ENCODE assay signal across 7 mouse cellular contexts in genomic region chr7:100848744-100849143, GRCm38 (mm10). TPM values are rescaled to one million over a fixed set of nuclear protein-coding genes. Genes with fewer than 3 reads are reported as not detected.
A peak's percentile ranks its signal among the peaks of the same experiment; 100 is the strongest.
DNase-seq lines count a peak whose midpoint lies in the region; TF ChIP-seq lines count a peak whose summit lies in the region.

No protein-coding gene starts in this region.

- peak; percentile 66 for DNase-seq in 3T3-L1 (ENCODE audit: low read depth, low spot score)
- peak; percentile 69 for DNase-seq in A20 (ENCODE audit: low read depth, low spot score)
- peak; percentile 73 for DNase-seq in adrenal gland, postnatal 25 days
- DNase-seq in fibroblast of lung, adult 2 months (ENCODE audit: low read depth) = peak; percentile 22
- peak; percentile 63 to 84 for DNase-seq in layer of hippocampus, adult 2 months (ENCODE audit: low spot score in 2 of 2)
- peak; percentile 84 for DNase-seq in lung, postnatal 10 days

- WGBS in small intestine, adult 2 months = 39% methylated on average over 6 of the region's 6 CpGs

- H3K27ac ChIP-seq in layer of hippocampus, adult 2 months = no peak overlapping the region
- H3K27ac ChIP-seq in small intestine, adult 2 months (ENCODE audit: insufficient read depth, low read depth, low read length) = no peak overlapping the region

- H3K4me3 ChIP-seq in layer of hippocampus, adult 2 months = no peak overlapping the region
- H3K4me3 ChIP-seq in small intestine, adult 2 months (ENCODE audit: low read depth, low read length) = no peak overlapping the region

- H3K36me3 ChIP-seq in small intestine, adult 2 months (ENCODE audit: control insufficient read depth, insufficient read depth, low read length) = no peaks in the 10 kb centered on the region

- no peak for TF ChIP-seq POLR2A in small intestine, adult 2 months (IDR thresholded peaks at IDR 0.05; ENCODE audit: low read depth, low read length)

- peaks cover 7% of the 10 kb centered on the region; the same call in 1 of the 2 replicates for H3K4me1 ChIP-seq in small intestine, adult 2 months (ENCODE audit: control insufficient read depth, insufficient read depth, insufficient read length, low read length)

- TF ChIP-seq CTCF in layer of hippocampus, adult 2 months (conservative IDR thresholded peaks at IDR 0.05) = peak; percentile 95
- peak; percentile 64; the same call in 1 of the 2 replicates for TF ChIP-seq CTCF in small intestine, adult 2 months (IDR thresholded peaks at IDR 0.05; ENCODE audit: extremely low read depth, insufficient read length, insufficient replicate concordance, low read depth, low read length)

- no peaks in the 10 kb centered on the region for H3K27me3 ChIP-seq in small intestine, adult 2 months (ENCODE audit: control insufficient read depth, insufficient read depth, low read length)

RNA-seq across cellular contexts. Expression of gene Relt, which starts 14.5 kb away (rescaled TPM):
- 1.0 and 1.3 TPM in 2 replicates for total RNA-seq in adrenal gland, postnatal 25 days (2021)
- 10 to 100 TPM; 11.2 to 13.2 TPM for total RNA-seq in layer of hippocampus, adult 2 months (2021)
- polyA plus RNA-seq in small intestine, adult 2 months (2012; rRNA removed) = 7.0 and 9.5 TPM in 2 replicates

Comparison
In these comparisons a context has a peak if more than half of its experiments do, and no peak if none do; other contexts are left out.
1. DNase-seq: peak in every context shown above with its lines; median percentile 84 in lung, postnatal 10 days; 74 in layer of hippocampus, adult 2 months; 73 in adrenal gland, postnatal 25 days; 69 in A20; 66 in 3T3-L1; 22 in fibroblast of lung, adult 2 months.